Mouse (Mus musculus) stomach, postnatal 0 days (tissue): ENCODE measurements at regions not wholly inside any gene's neighbourhood (a gene's known extent, or its start where the extent isn't known, plus 50 kb on each side); places are given as distances from the start of the nearest gene placed in this dataset.

Experiments
- CTCF ChIP-seq: IDR thresholded peaks from 2 replicates; pipeline ENCODE4 v1.5.1; 2016; ENCODE audit warnings: antibody characterized with exemption, low read depth, mild to moderate bottlenecking, moderate library complexity
- EP300 ChIP-seq: optimal IDR thresholded peaks from 2 replicates; pipeline ENCODE3; 2016; ENCODE audit warnings: antibody characterized with exemption

GRCm38 (mm10) chr11:21460011-21460410 is 89.0 kb upstream of the Ugp2 start:
- TF ChIP-seq EP300 (no peak), CTCF (no peak)
